Mouse (Mus musculus) lung, postnatal 36 days (tissue): ENCODE measurements around the gene Mrps27.
A peak's percentile ranks its signal among the peaks of the same experiment; 100 is the strongest.

Experiments
- DNase-seq: peaks from one replicate; pipeline ENCODE4 v3.0.0; 2022; ENCODE audit warnings: mixed read lengths

Gene Mrps27

DNA sequence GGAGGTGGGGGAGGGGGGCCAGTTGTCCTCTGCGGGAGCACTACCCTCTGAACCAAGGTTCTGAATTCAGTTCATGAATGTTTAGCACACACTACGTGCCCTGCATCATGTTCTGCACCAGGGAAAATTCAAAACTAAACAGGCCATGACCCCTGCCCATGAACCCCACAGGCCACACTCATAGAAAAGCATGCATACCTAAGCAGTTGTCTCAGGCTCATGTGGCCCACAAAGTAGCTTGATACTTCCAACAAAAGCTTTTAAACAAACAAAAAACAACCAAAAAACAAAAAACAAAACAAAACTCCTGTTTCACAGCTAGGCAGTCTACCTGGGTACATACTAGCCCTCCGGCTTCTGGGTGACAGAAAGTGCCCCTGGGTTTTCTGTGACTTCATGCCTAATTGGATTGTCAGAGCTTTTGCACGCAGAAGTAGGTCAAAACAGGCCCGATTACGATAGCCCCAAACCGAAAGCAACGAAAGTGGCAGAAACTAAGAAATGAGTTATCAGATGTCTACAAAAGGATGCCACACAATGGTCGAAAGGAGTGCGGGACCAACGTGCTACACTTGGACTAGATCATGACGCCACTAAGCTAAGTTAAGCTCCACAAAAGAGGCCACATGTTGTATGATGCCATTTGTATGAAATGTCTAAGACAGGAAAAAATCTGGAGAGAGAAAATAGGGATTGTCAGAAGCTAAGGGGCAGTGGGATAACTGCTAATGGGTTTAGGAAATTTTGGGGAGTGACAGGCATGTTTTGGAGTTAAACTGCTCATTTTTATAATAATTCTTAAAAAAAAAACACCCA is 98.1 kb downstream of the Mrps27 start:
- DNase-seq = no peak

DNA sequence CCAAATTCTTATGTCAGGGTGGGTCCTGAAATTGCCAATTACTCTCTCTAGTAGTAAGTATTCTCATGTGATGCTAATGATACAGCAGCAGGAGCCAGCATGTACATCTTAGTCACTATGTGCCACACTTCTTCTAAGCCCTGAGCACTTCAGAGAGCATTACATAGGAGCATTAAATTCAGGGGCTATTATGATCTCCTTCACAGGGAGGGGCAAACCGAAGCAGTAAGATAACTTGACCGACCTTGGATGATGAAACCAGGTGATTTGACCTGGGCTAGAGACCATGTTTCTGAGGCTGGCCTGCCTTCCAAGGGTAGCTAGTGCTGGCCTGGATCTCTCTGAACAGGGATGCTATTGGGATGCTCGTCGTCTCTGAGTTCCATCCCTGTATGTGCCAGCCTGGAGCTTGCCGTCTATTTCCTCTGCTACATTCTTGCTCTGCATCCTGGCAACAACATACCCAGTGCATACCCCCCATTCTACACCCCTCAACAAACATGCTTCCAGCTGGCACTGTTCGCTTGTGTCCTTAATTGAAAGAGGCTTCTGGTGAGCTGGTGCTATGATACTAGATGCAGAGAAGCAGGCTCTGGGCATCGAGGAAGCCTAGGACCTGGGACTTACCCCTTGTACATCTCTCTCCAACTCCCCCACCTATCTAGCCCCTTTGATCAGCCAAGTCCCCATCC is 99.0 kb downstream of the Mrps27 start:
- no peak for DNase-seq

DNA sequence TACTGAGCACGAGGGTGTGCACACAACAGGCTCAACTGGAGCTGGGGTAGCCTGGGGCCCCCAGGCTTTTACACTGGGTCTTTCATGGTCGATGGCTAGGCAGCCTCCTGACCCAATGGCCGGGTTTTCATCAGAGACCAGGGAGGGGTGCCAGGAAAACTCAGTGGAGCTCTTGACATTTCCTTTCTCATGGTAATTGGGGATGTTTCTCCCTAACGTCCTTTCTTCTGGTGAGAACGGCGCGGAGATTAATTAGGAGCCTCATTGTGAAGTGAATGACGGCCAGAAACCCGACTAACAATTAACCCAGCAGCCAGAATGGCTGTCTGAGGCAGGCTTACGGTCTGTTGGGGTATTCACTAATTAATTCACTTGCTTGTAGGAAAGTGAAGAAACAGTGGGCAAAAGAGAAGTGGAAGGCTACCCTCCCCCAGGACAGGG is 99.9 kb downstream of the Mrps27 start:
- no peak for DNase-seq

DNA sequence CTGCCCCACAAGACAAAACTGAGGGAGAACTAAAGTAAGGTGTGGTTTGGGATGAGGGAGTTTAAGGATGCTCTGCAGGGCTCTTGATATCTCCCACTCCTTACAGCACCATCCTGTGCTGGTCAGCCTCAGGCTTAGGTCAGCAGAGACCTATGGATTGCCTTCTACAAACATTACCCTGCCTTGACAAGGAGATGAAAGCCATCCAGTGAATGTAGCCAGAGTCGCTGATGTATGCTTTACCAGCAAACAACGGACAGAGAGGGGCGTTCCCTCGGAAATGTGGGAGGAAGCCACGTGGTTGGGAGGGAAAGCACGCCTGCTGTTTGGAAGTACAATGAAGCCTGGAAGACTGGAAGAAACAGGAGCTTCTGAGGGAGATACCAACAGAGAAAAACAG is 100.3 kb downstream of the Mrps27 start:
- DNase-seq = peak; percentile 48

- no peak for DNase-seq
Measured at GRCm38 (mm10) chr13:99447002-99447401, 102.4 kb downstream of the Mrps27 start.

GRCm38 (mm10) chr13:99447403-99448199 is 103.0 kb downstream of the Mrps27 start:
- peak; percentile 7 for DNase-seq

DNA sequence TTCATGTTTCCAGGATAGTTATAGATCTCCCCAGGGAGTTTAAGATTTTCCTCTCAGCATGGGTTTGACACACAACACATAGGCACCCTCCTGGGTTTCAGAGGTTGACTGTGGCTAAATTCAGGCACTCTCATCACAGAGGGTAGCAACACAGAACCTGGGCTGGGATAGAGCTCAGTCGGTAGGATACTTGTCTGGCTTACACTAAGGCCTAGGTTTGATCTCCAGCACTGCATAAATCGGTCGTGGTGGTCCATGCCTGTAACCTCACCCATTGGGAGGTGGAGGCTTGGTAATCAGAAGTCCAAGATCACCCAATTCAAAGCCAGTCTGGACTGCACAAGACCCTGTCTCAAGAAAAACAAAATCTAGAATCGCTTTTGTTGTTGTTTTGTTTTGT is 103.7 kb downstream of the Mrps27 start:
- no peak for DNase-seq

DNA sequence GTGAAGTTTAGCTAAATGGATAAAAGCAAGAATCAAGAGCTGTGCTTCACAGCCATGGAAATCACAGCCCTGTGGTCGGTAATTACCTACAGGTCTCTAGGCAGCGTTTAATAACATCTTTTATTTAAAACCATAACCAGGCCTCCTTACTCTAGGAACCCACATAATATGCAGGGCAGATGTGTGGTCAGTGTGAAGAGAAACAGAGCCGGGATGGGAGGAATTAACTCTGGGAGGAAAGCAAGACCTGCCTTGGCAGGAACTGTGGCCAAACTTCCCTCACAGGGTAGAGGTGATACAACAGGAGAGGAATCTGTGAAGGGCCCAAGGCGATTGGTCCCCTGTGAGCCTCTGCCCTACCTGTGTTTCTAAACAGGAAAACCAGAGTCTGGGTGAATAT is 105.0 kb downstream of the Mrps27 start:
- no peak for DNase-seq

DNA sequence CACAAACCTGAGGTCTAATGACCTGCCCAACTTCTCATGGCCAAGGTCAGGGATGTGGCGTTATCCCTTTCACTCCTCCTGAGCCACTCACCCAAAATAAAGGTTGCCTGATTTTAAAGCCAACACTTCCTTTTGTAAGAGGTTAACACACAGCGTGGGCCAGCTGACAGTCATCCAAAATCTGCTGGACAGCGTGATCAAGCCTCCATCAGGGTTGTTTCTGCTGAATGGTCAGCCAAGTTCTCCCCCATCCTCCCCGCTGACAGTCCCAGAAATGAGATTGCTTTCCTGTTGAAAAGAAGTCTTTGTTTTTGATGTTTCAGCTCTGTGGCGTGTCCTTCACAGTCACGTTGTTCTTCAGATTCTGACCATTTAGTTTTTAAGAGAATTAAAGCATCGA is 106.2 kb downstream of the Mrps27 start:
- DNase-seq = no peak

GRCm38 (mm10) chr13:99451276-99451675 is 106.7 kb downstream of the Mrps27 start:
- no peak for DNase-seq

GRCm38 (mm10) chr13:99452444-99452843 is 107.9 kb downstream of the Mrps27 start:
- DNase-seq = no peak

- DNase-seq = no peak
Measured at GRCm38 (mm10) chr13:99454977-99455376, 110.4 kb downstream of the Mrps27 start.

- DNase-seq = peak; percentile 30
Measured at GRCm38 (mm10) chr13:99458658-99459386, 114.2 kb downstream of the Mrps27 start.

GRCm38 (mm10) chr13:99459612-99460011 is 115.0 kb downstream of the Mrps27 start:
- DNase-seq = no peak

DNA sequence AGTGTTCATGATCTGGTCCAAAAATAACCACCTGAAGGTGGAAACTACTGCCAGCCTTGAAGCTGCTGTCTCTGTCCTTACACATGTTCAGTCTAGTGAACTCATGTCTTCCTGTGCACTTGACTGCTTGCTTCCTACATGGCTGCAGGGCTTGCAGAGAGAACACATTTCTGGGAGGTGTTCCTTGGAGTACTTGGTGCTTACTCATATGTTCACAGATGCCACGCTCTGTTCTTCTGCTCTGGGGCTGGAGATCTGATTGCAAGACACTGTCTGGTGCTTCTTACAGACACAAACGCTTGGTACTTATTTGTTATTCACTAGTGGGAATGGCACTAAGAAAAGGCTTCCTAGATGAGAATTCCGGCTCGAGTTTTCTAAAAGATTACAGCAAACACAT is 117.3 kb downstream of the Mrps27 start:
- DNase-seq = no peak

DNA sequence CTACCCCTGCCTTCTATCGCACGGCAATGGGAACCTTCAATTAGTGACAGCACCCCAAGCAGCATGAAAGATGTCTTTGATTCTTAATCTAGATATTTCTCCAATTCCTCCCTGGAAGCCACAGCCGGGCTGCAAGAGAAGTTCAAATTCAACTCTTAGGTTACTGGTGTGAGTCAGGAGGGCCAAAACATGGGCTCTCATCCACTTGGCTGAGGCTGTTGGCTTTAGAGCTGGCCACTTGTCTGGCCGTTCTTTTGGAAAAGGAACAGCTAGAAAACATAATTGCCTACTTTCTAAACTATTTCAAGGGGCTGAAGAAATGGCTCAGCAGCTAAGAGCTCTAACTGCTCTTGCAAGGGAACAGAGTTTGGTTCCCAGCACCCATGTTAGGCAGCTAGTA is 120.0 kb downstream of the Mrps27 start:
- no peak for DNase-seq
